Mouse (Mus musculus): ENCODE measurements at regions not wholly inside any gene's neighbourhood (a gene's known extent, or its start where the extent isn't known, plus 50 kb on each side); places are given as distances from the start of the nearest gene placed in this dataset.

DNA sequence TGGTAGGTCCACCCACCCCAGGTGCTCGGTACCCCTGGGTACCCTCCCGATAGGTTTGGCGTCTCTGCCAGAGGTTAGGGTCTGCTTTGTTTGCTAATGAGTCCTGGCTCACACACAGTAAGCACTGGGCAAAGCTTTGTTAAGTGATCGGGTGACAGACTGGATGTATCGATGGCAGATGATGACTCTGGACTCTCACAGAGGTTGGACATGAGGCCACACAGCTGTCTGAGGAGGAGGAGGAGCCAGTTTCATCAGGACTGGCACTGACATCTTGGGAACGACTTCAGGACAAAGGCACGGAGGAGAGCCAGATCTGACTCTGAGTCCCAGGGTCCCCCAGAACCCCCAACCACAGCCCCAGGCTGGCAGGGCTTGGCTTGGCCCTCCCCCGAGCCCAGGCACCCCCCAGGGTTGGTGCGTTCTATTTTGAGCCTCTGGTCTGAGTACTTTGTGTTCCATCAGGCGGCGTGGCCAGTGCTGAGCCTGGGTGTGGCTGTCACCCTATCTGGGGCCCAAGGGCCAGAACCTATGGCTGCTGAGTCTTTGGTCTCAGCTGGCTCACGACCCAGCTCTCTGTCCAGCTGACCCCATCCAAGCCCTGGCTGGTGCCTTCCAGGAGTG lies 67.6 kb upstream of the Tmem189 start:
- no peak for TF ChIP-seq MAX (IDR thresholded peaks at IDR 0.05)
- no peak for TF ChIP-seq MYOG (IDR thresholded peaks at IDR 0.05; ENCODE audit: control insufficient read depth, extremely low read depth, insufficient read length)

All from C2C12 (cell line).